Mouse (Mus musculus) testis, adult 2 months (tissue): ENCODE data around the gene Dgki.

Source experiments
- CTCF ChIP-seq: fragments of 200-500 bp; IDR thresholded peaks from 2 replicates; pipeline ENCODE4 v1.5.1; 2012; ENCODE audit warnings: low read depth, mild to moderate bottlenecking, inconsistent platforms, low read length, moderate library complexity; ENCODE audit not compliant: control insufficient read depth, insufficient read depth, insufficient replicate concordance
- POLR2A ChIP-seq: fragments of 200-500 bp; IDR thresholded peaks from 2 replicates; pipeline ENCODE4 v1.6.1; 2012; ENCODE audit warnings: low read depth, mild to moderate bottlenecking, inconsistent platforms, low read length, moderate library complexity; ENCODE audit not compliant: control insufficient read depth

DNA sequence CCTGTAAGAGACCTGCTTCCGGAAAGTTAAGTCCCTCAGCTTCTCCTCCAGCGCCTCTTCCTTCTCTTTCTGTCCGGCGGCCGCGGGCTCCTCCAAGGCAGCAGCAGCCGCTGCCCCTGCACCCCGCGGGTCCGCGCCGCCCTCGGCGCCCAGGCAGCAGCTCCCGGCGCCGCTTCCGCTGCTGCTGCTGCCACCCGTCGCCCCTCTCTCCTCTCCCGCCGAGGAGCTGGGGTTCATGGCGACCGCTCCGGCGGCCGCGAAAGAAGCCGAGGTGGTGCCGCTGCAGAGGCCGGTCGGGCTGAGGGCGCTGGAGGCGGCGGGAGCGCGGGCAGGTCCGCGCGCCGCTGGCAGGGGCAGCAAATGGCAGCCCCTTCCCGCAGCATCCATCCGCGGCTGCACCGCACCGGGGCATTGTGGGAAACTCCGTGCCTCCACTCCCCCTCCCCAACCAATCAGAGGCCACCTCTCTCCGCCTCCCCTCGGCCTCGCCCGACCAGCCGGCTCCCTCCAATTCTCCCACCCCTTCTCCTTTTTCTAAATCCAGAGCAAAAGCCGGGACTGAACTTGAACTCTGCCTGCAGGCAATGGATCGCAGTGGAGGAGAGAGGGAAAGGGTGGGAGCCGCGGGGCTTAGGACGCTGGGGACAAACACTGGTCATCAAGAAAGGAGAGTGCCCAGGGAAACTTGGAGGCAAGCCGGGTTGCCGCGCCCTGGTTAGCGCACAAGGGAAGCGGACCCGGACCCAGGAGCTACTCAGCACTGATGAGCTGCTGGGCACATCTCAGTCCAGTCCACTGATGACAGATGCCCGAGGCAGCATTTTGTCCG is at the start of gene Dgki:
- TF ChIP-seq POLR2A: no peak
- TF ChIP-seq CTCF: no peak
